Mouse (Mus musculus): ENCODE data around the gene Ssbp2.

- TF ChIP-seq NELFE (IDR thresholded peaks at IDR 0.05; ENCODE audit: low read depth, low read length) (no peak), CTCF (IDR thresholded peaks at IDR 0.05 in 2 of 3, conservative IDR thresholded peaks at IDR 0.05 in 1 of 3; ENCODE audit: control insufficient read depth in 1 of 3, insufficient read depth in 1 of 3, low read depth in 2 of 3, low read length in 3 of 3, poor library complexity in 1 of 3, severe bottlenecking in 1 of 3) (no peak), SIN3A (IDR thresholded peaks at IDR 0.05; ENCODE audit: low read length) (no peak), POLR2A (IDR thresholded peaks at IDR 0.05; ENCODE audit: control insufficient read depth in 1 of 2, insufficient read depth in 1 of 2, low read depth in 1 of 2, low read length in 2 of 2, poor library complexity in 1 of 2) (no peak), RAD21 (IDR thresholded peaks at IDR 0.05; ENCODE audit: low read depth, low read length) (no peak), POLR2AphosphoS2 (IDR thresholded peaks at IDR 0.05; ENCODE audit: low read length) (no peak), E2F4 (IDR thresholded peaks at IDR 0.05; ENCODE audit: borderline replicate concordance, low read depth, low read length) (no peak), GATA1 (IDR thresholded peaks at IDR 0.05; ENCODE audit: low read depth, low read length) (no peak), EP300 (IDR thresholded peaks at IDR 0.05; ENCODE audit: low read depth in 1 of 2, low read length in 2 of 2) (no peak), MAX (IDR thresholded peaks at IDR 0.05; ENCODE audit: low read length) (no peak), MEF2A (IDR thresholded peaks at IDR 0.05; ENCODE audit: extremely low read depth, insufficient replicate concordance, low read depth, low read length, poor library complexity, severe bottlenecking) (no peak)
These were observed 220.8 kb downstream of the Ssbp2 start for GRCm38 (mm10) chr13:91680764-91681437.

Measured in MEL (cell line).